Mouse (Mus musculus) heart, embryonic 14.5 days (tissue): ENCODE measurements around the gene Spic. TPM values are rescaled to one million over a fixed set of nuclear protein-coding genes. Genes with fewer than 3 reads are reported as not detected.

Experiments
- ATAC-seq: fragments of 200-750 bp; cut with Nextera tagmentation; 2 replicates; pipeline ENCODE4 v1.8.0; 2017; ENCODE audit warnings: low read depth, moderate TSS enrichment; ENCODE audit not compliant: insufficient number of reproducible peaks, insufficient read depth, low FRiP score
- H3K27ac ChIP-seq, 2 experiments: fragments of 200-500 bp in 1 of 2; fragments of 300-500 bp in 1 of 2; sonication (generic) in 1 of 2; replicated peaks in 1 of 2; 2 replicates each; pipeline ENCODE4 v1.5.1; 2012 to 2014; ENCODE audit warnings: low read depth in 2 of 2, low read length in 2 of 2, control low read depth in 1 of 2, mild to moderate bottlenecking in 1 of 2, mixed read lengths in 1 of 2; ENCODE audit not compliant: control insufficient read depth in 1 of 2, insufficient read depth in 1 of 2
- H3K27me3 ChIP-seq: fragments of 300-500 bp; sonication (generic); 2 replicates; pipeline ENCODE4 v1.6.1; 2014; ENCODE audit warnings: mild to moderate bottlenecking, low read length, control low read depth; ENCODE audit not compliant: control insufficient read depth, insufficient read depth
- H3K36me3 ChIP-seq: fragments of 300-500 bp; sonication (generic); 2 replicates; pipeline ENCODE4 v1.6.1; 2014; ENCODE audit warnings: mild to moderate bottlenecking, control low read depth, low read length, mixed read lengths; ENCODE audit not compliant: control insufficient read depth, insufficient read depth
- H3K4me1 ChIP-seq, 2 experiments: fragments of 200-500 bp in 1 of 2; fragments of 300-500 bp in 1 of 2; sonication (generic) in 1 of 2; 2 replicates each; pipeline ENCODE4 v1.6.1; 2012 to 2014; ENCODE audit warnings: low read length in 2 of 2, control low read depth in 1 of 2, mixed read lengths in 1 of 2; ENCODE audit not compliant: control insufficient read depth in 2 of 2, insufficient read depth in 2 of 2
- H3K4me2 ChIP-seq: fragments of 300-500 bp; sonication (generic); 2 replicates; pipeline ENCODE4 v1.6.1; 2014; ENCODE audit warnings: mild to moderate bottlenecking, low read length
- H3K4me3 ChIP-seq, 2 experiments: fragments of 200-500 bp in 1 of 2; fragments of 300-500 bp in 1 of 2; sonication (generic) in 1 of 2; 2 replicates each; pipeline ENCODE4 v1.5.1; 2012 to 2014; ENCODE audit warnings: low read length in 2 of 2, mild to moderate bottlenecking in 2 of 2, control low read depth in 1 of 2, low read depth in 1 of 2, moderate library complexity in 1 of 2; ENCODE audit not compliant: control insufficient read depth in 1 of 2, insufficient read depth in 1 of 2
- H3K9ac ChIP-seq: fragments of 300-500 bp; sonication (generic); 2 replicates; pipeline ENCODE4 v1.6.1; 2014; ENCODE audit warnings: mild to moderate bottlenecking, low read length
- H3K9me3 ChIP-seq: fragments of 300-500 bp; sonication (generic); 2 replicates; pipeline ENCODE4 v1.6.1; 2016; ENCODE audit warnings: low read length, control low read depth; ENCODE audit not compliant: control insufficient read depth
- WGBS: fragments of 180-500 bp; shearing (Covaris S2); extraction: QIAGEN DNeasy Blood & Tissue Kit; methylation state at CpG from one replicate; pipeline ENCODE4 v1.1.7; 2014; 5-methylcytosine and 5-hydroxymethylcytosine counted together
- polyA plus RNA-seq: library from polyadenylated mRNA; unstranded; fragments of >200 nt; fragmentation: Nextera tagmentation; extraction: Ambion mirVana; gene quantifications from 2 replicates; pipeline ENCODE4 v1.2.1, GENCODE M21; 2014

Gene Spic
- polyA plus RNA-seq, 1 experiment from 2014 or later: 0.45 TPM

DNA sequence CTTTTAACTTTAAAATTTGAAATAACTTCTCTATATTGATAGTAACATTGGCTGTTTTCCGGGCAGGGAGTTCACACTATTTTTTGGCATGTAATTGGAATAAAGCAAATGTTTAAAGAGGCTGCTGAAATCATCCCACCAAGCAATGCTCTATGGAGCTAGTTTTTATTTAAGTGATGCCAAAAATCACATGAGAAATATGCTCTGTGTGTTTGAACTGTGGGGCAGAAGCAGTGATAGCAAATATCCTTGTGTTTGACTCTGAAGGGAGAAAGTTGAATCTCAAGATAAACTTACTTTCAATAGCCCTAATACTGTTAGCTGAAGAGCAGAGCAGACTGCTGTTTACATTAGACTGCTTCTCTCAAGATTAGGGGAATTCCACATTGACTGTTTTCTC is 34.8 kb upstream of the Spic start:
- H3K27me3 ChIP-seq: no peaks in the 10 kb centered on the region
- no peaks in the 10 kb centered on the region for H3K9me3 ChIP-seq
- H3K4me2 ChIP-seq: no peak overlapping the region
- H3K4me1 ChIP-seq: no peaks in the 10 kb centered on the region
- no peak overlapping the region for H3K4me3 ChIP-seq
- no peak overlapping the region for H3K27ac ChIP-seq
- 60% methylated on average over 1 of the region's 1 CpGs for WGBS
- H3K9ac ChIP-seq: no peak overlapping the region
- H3K36me3 ChIP-seq: no peaks in the 10 kb centered on the region
- ATAC-seq: no peak

GRCm38 (mm10) chr10:88717756-88718025 is 32.9 kb upstream of the Spic start:
- WGBS: 41% methylated on average over 2 of the region's 2 CpGs
- ATAC-seq: no peak
- Histone ChIP-seq H3K36me3 (no peaks in the 10 kb centered on the region), H3K4me2 (no peak overlapping the region), H3K4me1 (no peaks in the 10 kb centered on the region), H3K9me3 (no peaks in the 10 kb centered on the region), H3K9ac (no peak overlapping the region), H3K27ac (no peak overlapping the region), H3K4me3 (no peak overlapping the region), H3K27me3 (no peaks in the 10 kb centered on the region)

DNA sequence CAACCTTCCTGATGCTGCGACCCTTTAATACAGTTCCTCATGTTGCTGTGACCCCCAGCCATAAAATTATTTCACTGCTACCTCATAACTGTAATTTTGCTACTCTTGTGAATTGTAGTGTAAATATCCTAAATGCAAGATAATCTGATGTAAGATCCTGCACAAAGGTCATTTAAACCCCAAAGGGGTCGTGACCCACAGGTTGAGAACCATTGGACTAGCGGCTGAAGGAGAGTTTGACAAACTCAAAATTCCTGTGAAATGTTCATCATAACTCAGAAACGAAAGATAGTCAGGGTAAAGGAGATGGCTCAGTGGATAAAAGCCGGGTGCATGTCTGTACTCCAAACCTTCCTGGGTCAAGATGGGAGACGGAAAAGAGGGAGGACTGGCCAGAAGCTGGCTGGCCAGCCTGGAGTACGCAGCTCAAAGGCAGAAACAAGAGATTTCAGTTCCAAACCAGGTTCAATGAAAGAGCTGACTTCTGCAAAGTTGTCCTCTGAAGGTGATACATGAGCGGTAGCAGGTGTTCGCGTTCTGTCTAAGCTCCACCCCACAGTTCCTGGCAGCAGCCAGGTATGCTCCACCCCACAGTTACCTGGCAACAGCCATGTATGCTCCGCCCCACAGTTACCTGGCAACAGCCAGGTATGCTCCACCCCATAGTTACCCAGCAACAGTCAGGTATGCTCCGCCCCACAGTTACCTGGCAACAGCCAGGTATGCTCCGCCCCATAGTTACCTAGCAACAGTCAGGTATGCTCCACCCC is 32.4 kb upstream of the Spic start:
- H3K4me3 ChIP-seq: no peak overlapping the region
- WGBS: 46% methylated on average over 13 of the region's 13 CpGs
- H3K36me3 ChIP-seq: no peaks in the 10 kb centered on the region
- H3K9ac ChIP-seq: no peak overlapping the region
- no peaks in the 10 kb centered on the region for H3K9me3 ChIP-seq
- no peak overlapping the region for H3K27ac ChIP-seq
- ATAC-seq: no peak
- no peaks in the 10 kb centered on the region for H3K4me1 ChIP-seq
- no peak overlapping the region for H3K4me2 ChIP-seq
- no peaks in the 10 kb centered on the region for H3K27me3 ChIP-seq

GRCm38 (mm10) chr10:88715621-88716020 is 30.8 kb upstream of the Spic start:
- Histone ChIP-seq H3K27ac (no peak overlapping the region), H3K9ac (no peak overlapping the region), H3K9me3 (no peaks in the 10 kb centered on the region), H3K4me1 (no peaks in the 10 kb centered on the region), H3K4me3 (no peak overlapping the region), H3K4me2 (no peak overlapping the region), H3K27me3 (no peaks in the 10 kb centered on the region), H3K36me3 (no peaks in the 10 kb centered on the region)
- no peak for ATAC-seq
- WGBS: 82% methylated on average over 6 of the region's 6 CpGs

- H3K9me3 ChIP-seq: no peaks in the 10 kb centered on the region
- H3K36me3 ChIP-seq: no peaks in the 10 kb centered on the region
- no peak for ATAC-seq
- H3K4me1 ChIP-seq: no peaks in the 10 kb centered on the region
- no peak overlapping the region for H3K9ac ChIP-seq
- no peak overlapping the region for H3K4me2 ChIP-seq
- WGBS: 69% methylated on average over 4 of the region's 4 CpGs
- no peaks in the 10 kb centered on the region for H3K27me3 ChIP-seq
- no peak overlapping the region for H3K27ac ChIP-seq
- no peak overlapping the region for H3K4me3 ChIP-seq
Measured at GRCm38 (mm10) chr10:88714744-88715143, 29.9 kb upstream of the Spic start.

- no peaks in the 10 kb centered on the region for H3K36me3 ChIP-seq
- H3K4me1 ChIP-seq: no peaks in the 10 kb centered on the region
- H3K4me3 ChIP-seq: no peak overlapping the region
- no peak for ATAC-seq
- H3K27ac ChIP-seq: no peak overlapping the region
- H3K4me2 ChIP-seq: no peak overlapping the region
- no peak overlapping the region for H3K9ac ChIP-seq
- no peaks in the 10 kb centered on the region for H3K9me3 ChIP-seq
- H3K27me3 ChIP-seq: no peaks in the 10 kb centered on the region
- whole genome bisulfite sequencing: 77% methylated on average over 6 of the region's 6 CpGs
Measured at GRCm38 (mm10) chr10:88712359-88712758, 27.5 kb upstream of the Spic start.

- no peaks in the 10 kb centered on the region for H3K36me3 ChIP-seq
- no peak overlapping the region for H3K4me2 ChIP-seq
- H3K9ac ChIP-seq: no peak overlapping the region
- H3K4me1 ChIP-seq: no peaks in the 10 kb centered on the region
- H3K9me3 ChIP-seq: no peaks in the 10 kb centered on the region
- WGBS: 54% methylated on average over 10 of the region's 10 CpGs
- no peak overlapping the region for H3K4me3 ChIP-seq
- H3K27ac ChIP-seq: no peak overlapping the region
- no peaks in the 10 kb centered on the region for H3K27me3 ChIP-seq
- ATAC-seq: no peak
Measured at GRCm38 (mm10) chr10:88708671-88709523, 24.1 kb upstream of the Spic start.
